Mouse (Mus musculus): ENCODE data around the gene Hist1h4i. TPM values are rescaled to one million over a fixed set of nuclear protein-coding genes. Genes with fewer than 3 reads are reported as not detected.

Gene Hist1h4i
- total RNA-seq, 4 experiments from 2014 or later = 11.6 to 17.7 (median 15.2) TPM

Small RNAs within 50 kb of the gene (microRNA-seq; reads per million reads assigned to microRNA genes)
- not detected for gene Gm26300
- not detected for gene Gm44390
- not detected for gene Gm44486

Other genes starting within 250 kb of the Hist1h4i start
- gene Hist1h2bq, start 231.2 kb downstream of the Hist1h4i start, total RNA-seq (2022) = 10 to 100 TPM; 25.7 to 37.7 (median 29.1) TPM
- 10 to 100 TPM in 1 of 4 experiments, not detected in 3; 16.3 TPM for gene Hist1h2ao, start 230.9 kb downstream of the Hist1h4i start, total RNA-seq (2022)
- 10 to 100 TPM; 22.8 to 37.8 (median 29.3) TPM for gene Hist1h4m, start 229.6 kb downstream of the Hist1h4i start, total RNA-seq (2022)
- 10 to 100 TPM in 3 of 4 experiments, 1 to 10 TPM in 1; 6.1 to 17.9 (median 14.8) TPM for gene Hist1h4n, start 209.2 kb downstream of the Hist1h4i start, total RNA-seq (2022)
- gene Hist1h2ap, start 207.9 kb downstream of the Hist1h4i start, total RNA-seq (2022) = 10 to 100 TPM in 1 of 4 experiments, 1 to 10 TPM in 2, not detected in 1; 3.1 to 13.1 (median 4.1) TPM
- 10 to 100 TPM; 25.5 to 37.9 (median 28.9) TPM for gene Hist1h2br, start 207.6 kb downstream of the Hist1h4i start, total RNA-seq (2022)
- 1 to 10 TPM in 1 of 4 experiments, under 1 TPM in 3; 0.46 to 1.0 (median 0.83) TPM for gene Zfp184, start 96.3 kb downstream of the Hist1h4i start, total RNA-seq (2022)
- not detected for gene Pom121l2, start 60.2 kb downstream of the Hist1h4i start, total RNA-seq (2022)
- gene Prss16, start 31.6 kb downstream of the Hist1h4i start, total RNA-seq (2022) = under 1 TPM in 1 of 4 experiments, not detected in 3; 0.22 TPM
- gene Hist1h2ah, start 5.8 kb downstream of the Hist1h4i start, total RNA-seq (2022) = 10 to 100 TPM in 2 of 4 experiments, 1 to 10 TPM in 2; 1.7 to 11.1 (median 9.1) TPM
- gene Hist1h2bk, start 5.5 kb downstream of the Hist1h4i start, total RNA-seq (2022) = 10 to 100 TPM in 1 of 4 experiments, 1 to 10 TPM in 3; 4.6 to 13.2 (median 8.3) TPM
- 10 to 100 TPM in 1 of 4 experiments, 1 to 10 TPM in 3; 2.7 to 12.6 (median 6.6) TPM for gene Hist1h2ag, start 1.6 kb upstream of the Hist1h4i start, total RNA-seq (2022)
- 1 to 10 TPM; 1.4 to 7.1 (median 2.5) TPM for gene Hist1h2bj, start 1.9 kb upstream of the Hist1h4i start, total RNA-seq (2022)
- not detected for gene Vmn1r188, start 43.1 kb upstream of the Hist1h4i start, total RNA-seq (2022)
- not detected for gene Vmn1r189, start 64.5 kb upstream of the Hist1h4i start, total RNA-seq (2022)
- gene Vmn1r191, start 142.6 kb upstream of the Hist1h4i start, total RNA-seq (2022) = not detected
- not detected for gene Vmn1r192, start 149.8 kb upstream of the Hist1h4i start, total RNA-seq (2022)
- gene Vmn1r193, start 181.8 kb upstream of the Hist1h4i start, total RNA-seq (2022) = not detected
- gene Vmn1r194, start 202.9 kb upstream of the Hist1h4i start, total RNA-seq (2022) = not detected
- not detected for gene Vmn1r195, start 229.2 kb upstream of the Hist1h4i start, total RNA-seq (2022)
- gene Vmn1r196, start 248.6 kb upstream of the Hist1h4i start, total RNA-seq (2022) = not detected

All from heart, adult 8-10 months (tissue).